ENCODE assay signal across 8 mouse cellular contexts in genomic region chr2:25864230-25864629, GRCm38 (mm10). TPM values are rescaled to one million over a fixed set of nuclear protein-coding genes. Genes with fewer than 3 reads are reported as not detected.
A peak's percentile ranks its signal among the peaks of the same experiment; 100 is the strongest.
DNase-seq lines count a peak whose midpoint lies in the region; ATAC-seq and TF ChIP-seq lines count a peak whose summit lies in the region.

No protein-coding gene starts in this region.

- peaks cover 88% of the 10 kb centered on the region for H3K27me3 ChIP-seq in heart, embryonic 12.5 days (replicated peaks)
- H3K27me3 ChIP-seq in heart, adult 2 months (ENCODE audit: control insufficient read depth, insufficient read depth, low read length): peaks cover 5% of the 10 kb centered on the region
- H3K27me3 ChIP-seq in forebrain, embryonic 14.5 days (replicated peaks; ENCODE audit: control insufficient read depth, insufficient read depth, low read length): peaks cover 16% of the 10 kb centered on the region; the same call in 1 of the 2 replicates
- peaks cover 52% of the 10 kb centered on the region for H3K27me3 ChIP-seq in midbrain, embryonic 10.5 days (ENCODE audit: low read depth, poor library complexity, severe bottlenecking)

- no peak for TF ChIP-seq POLR2A in heart, adult 2 months (IDR thresholded peaks at IDR 0.05; ENCODE audit: insufficient read depth, low read depth, low read length)

- H3K4me2 ChIP-seq in heart, embryonic 12.5 days: peak overlapping the region; percentile 91
- H3K4me2 ChIP-seq in forebrain, embryonic 14.5 days (ENCODE audit: low read length): peak overlapping the region; percentile 96

- peaks cover 15% of the 10 kb centered on the region for H3K4me1 ChIP-seq in heart, embryonic 12.5 days (replicated peaks)
- H3K4me1 ChIP-seq in heart, adult 2 months (ENCODE audit: control insufficient read depth, insufficient read depth, low read length): no peaks in the 10 kb centered on the region; the same call in 1 of the 2 replicates
- peaks cover 13% of the 10 kb centered on the region; the same call in 1 of the 2 replicates for H3K4me1 ChIP-seq in forebrain, embryonic 14.5 days (ENCODE audit: control insufficient read depth, insufficient read depth, low read length)
- peaks cover 18% of the 10 kb centered on the region for H3K4me1 ChIP-seq in midbrain, embryonic 10.5 days

- no peak overlapping the region for H3K27ac ChIP-seq in heart, embryonic 12.5 days (ENCODE audit: poor library complexity, severe bottlenecking)
- no peak overlapping the region for H3K27ac ChIP-seq in heart, adult 2 months
- no peak overlapping the region for H3K27ac ChIP-seq in forebrain, embryonic 14.5 days (ENCODE audit: low read depth, low read length)
- no peak overlapping the region; the same call in 1 of the 2 replicates for H3K27ac ChIP-seq in midbrain, embryonic 10.5 days (replicated peaks)

- DNase-seq in heart, adult 2 months: no peak
- DNase-seq in R1 (ENCODE audit: low read depth, low spot score): peak; percentile 25
- no peak for DNase-seq in forebrain, embryonic 14.5 days (ENCODE audit: low spot score)
- DNase-seq in midbrain, embryonic 10.5 days (ENCODE audit: low spot score): peak; percentile 30
- no peak for DNase-seq in ovary, postnatal 10 days (ENCODE audit: low spot score)
- no peak for DNase-seq in c-Kit-positive CD71-positive TER-119-positive erythroid progenitor cells, embryonic 14.5 days (ENCODE audit: low spot score)
- DNase-seq in T-cell, adult 2 months (ENCODE audit: low spot score): no peak

- TF ChIP-seq CTCF in heart, adult 2 months (IDR thresholded peaks at IDR 0.05): no peak

- no peak for ATAC-seq in heart, embryonic 12.5 days (ENCODE audit: insufficient number of reproducible peaks, low FRiP score)
- no peak for ATAC-seq in forebrain, embryonic 14.5 days

- H3K9ac ChIP-seq in heart, embryonic 12.5 days: no peak overlapping the region
- H3K9ac ChIP-seq in heart, adult 2 months (ENCODE audit: low read depth, low read length): no peak overlapping the region
- H3K9ac ChIP-seq in forebrain, embryonic 14.5 days (ENCODE audit: low read length): peak overlapping the region; percentile 55

- no peak for TF ChIP-seq EP300 in heart, adult 2 months (IDR thresholded peaks at IDR 0.05; ENCODE audit: insufficient read depth, low read depth, low read length)

- WGBS in heart, embryonic 12.5 days: 8% methylated on average over 18 of the region's 18 CpGs
- WGBS in heart, adult 2 months: 5% methylated on average over 18 of the region's 18 CpGs
- WGBS in forebrain, embryonic 14.5 days: 5% methylated on average over 18 of the region's 18 CpGs
- 5% methylated on average over 18 of the region's 18 CpGs for WGBS in midbrain, embryonic 10.5 days

- no peaks in the 10 kb centered on the region for H3K9me3 ChIP-seq in heart, embryonic 12.5 days (replicated peaks)
- H3K9me3 ChIP-seq in forebrain, embryonic 14.5 days (replicated peaks; ENCODE audit: control insufficient read depth, low read length): no peaks in the 10 kb centered on the region
- no peaks in the 10 kb centered on the region for H3K9me3 ChIP-seq in midbrain, embryonic 10.5 days (replicated peaks)

- H3K4me3 ChIP-seq in heart, embryonic 12.5 days: peak overlapping the region; percentile 50; the same call in 1 of the 2 replicates
- H3K4me3 ChIP-seq in heart, adult 2 months: no peak overlapping the region
- H3K4me3 ChIP-seq in forebrain, embryonic 14.5 days (ENCODE audit: low read depth, low read length): peak overlapping the region; percentile 49
- peak overlapping the region; percentile 74 for H3K4me3 ChIP-seq in midbrain, embryonic 10.5 days

- intact Hi-C loops in heart, adult 2 months (cut with DNase I): no loop called here

- H3K79me2 ChIP-seq in heart, adult 2 months (replicated peaks; ENCODE audit: control insufficient read depth, insufficient read depth, low read length): no peaks in the 10 kb centered on the region

- H3K36me3 ChIP-seq in heart, embryonic 12.5 days: no peaks in the 10 kb centered on the region
- no peaks in the 10 kb centered on the region for H3K36me3 ChIP-seq in heart, adult 2 months (ENCODE audit: control insufficient read depth, insufficient read depth, low read length)
- no peaks in the 10 kb centered on the region for H3K36me3 ChIP-seq in forebrain, embryonic 14.5 days (ENCODE audit: control insufficient read depth, insufficient read depth, low read length)
- no peaks in the 10 kb centered on the region for H3K36me3 ChIP-seq in midbrain, embryonic 10.5 days

RNA-seq across cellular contexts. Expression of gene Kcnt1, which starts 0.7 kb away (rescaled TPM):
- not detected in 2 replicates for polyA plus RNA-seq in heart, embryonic 12.5 days (2016; fragmentation: Nextera tagmentation; extraction: Ambion mirVana)
- total RNA-seq in heart, adult 2 months (2021): under 1 TPM; 0.55 to 0.66 TPM
- 0.92 and 0.97 TPM in 2 replicates for polyA plus RNA-seq in heart, adult 2 months (2012; rRNA removed)
- 3.3 and 5.3 TPM in 2 replicates for polyA plus RNA-seq in forebrain, embryonic 14.5 days (2014; fragmentation: Nextera tagmentation; extraction: Ambion mirVana)
- polyA plus RNA-seq in midbrain, embryonic 10.5 days (2016; fragmentation: Nextera tagmentation; extraction: Ambion mirVana): 0.41 and 0.49 TPM in 2 replicates

RNA-seq across cellular contexts. Expression of gene Sohlh1, which starts 17.2 kb away (rescaled TPM):
- not detected in 2 replicates for polyA plus RNA-seq in heart, embryonic 12.5 days (2016; fragmentation: Nextera tagmentation; extraction: Ambion mirVana)
- total RNA-seq in heart, adult 2 months (2021): not detected
- not detected in 2 replicates for polyA plus RNA-seq in heart, adult 2 months (2012; rRNA removed)
- not detected in 2 replicates for polyA plus RNA-seq in forebrain, embryonic 14.5 days (2014; fragmentation: Nextera tagmentation; extraction: Ambion mirVana)
- polyA plus RNA-seq in midbrain, embryonic 10.5 days (2016; fragmentation: Nextera tagmentation; extraction: Ambion mirVana): not detected in 2 replicates

RNA-seq across cellular contexts. Expression of gene Lcn9, which starts 41.3 kb away (rescaled TPM):
- not detected in 2 replicates for polyA plus RNA-seq in heart, embryonic 12.5 days (2016; fragmentation: Nextera tagmentation; extraction: Ambion mirVana)
- total RNA-seq in heart, adult 2 months (2021): not detected
- polyA plus RNA-seq in heart, adult 2 months (2012; rRNA removed): not detected in 2 replicates
- polyA plus RNA-seq in forebrain, embryonic 14.5 days (2014; fragmentation: Nextera tagmentation; extraction: Ambion mirVana): not detected in 2 replicates
- polyA plus RNA-seq in midbrain, embryonic 10.5 days (2016; fragmentation: Nextera tagmentation; extraction: Ambion mirVana): not detected in 2 replicates

RNA-seq across cellular contexts. Expression of gene Glt6d1, which starts 48.6 kb away (rescaled TPM):
- not detected in 2 replicates for polyA plus RNA-seq in heart, embryonic 12.5 days (2016; fragmentation: Nextera tagmentation; extraction: Ambion mirVana)
- total RNA-seq in heart, adult 2 months (2021): not detected
- polyA plus RNA-seq in heart, adult 2 months (2012; rRNA removed): not detected in 2 replicates
- not detected in 2 replicates for polyA plus RNA-seq in forebrain, embryonic 14.5 days (2014; fragmentation: Nextera tagmentation; extraction: Ambion mirVana)
- polyA plus RNA-seq in midbrain, embryonic 10.5 days (2016; fragmentation: Nextera tagmentation; extraction: Ambion mirVana): not detected in 2 replicates

Comparison
In these comparisons a context has a peak if more than half of its experiments do, and no peak if none do; other contexts are left out.
1. DNase-seq: peak in R1 (single experiment) and midbrain, embryonic 10.5 days (single experiment); none in heart, adult 2 months (0 of 2), forebrain, embryonic 14.5 days (single experiment), ovary, postnatal 10 days (single experiment), c-Kit-positive CD71-positive TER-119-positive erythroid progenitor cells, embryonic 14.5 days (single experiment) and T-cell, adult 2 months (single experiment).